Mouse (Mus musculus): ENCODE measurements around the gene Glcci1. TPM values are rescaled to one million over a fixed set of nuclear protein-coding genes. Genes with fewer than 3 reads are reported as not detected.

Gene Glcci1
- polyA plus RNA-seq, 1 experiment = 5.6 TPM

GRCm38 (mm10) chr6:8545780-8546179 lies 36.4 kb downstream of the Glcci1 start:
- DNase-seq (ENCODE audit: low read depth) = no peak

- no peak for DNase-seq (ENCODE audit: low read depth)
Observed at GRCm38 (mm10) chr6:8551155-8551554, 41.8 kb downstream of the Glcci1 start.

DNA sequence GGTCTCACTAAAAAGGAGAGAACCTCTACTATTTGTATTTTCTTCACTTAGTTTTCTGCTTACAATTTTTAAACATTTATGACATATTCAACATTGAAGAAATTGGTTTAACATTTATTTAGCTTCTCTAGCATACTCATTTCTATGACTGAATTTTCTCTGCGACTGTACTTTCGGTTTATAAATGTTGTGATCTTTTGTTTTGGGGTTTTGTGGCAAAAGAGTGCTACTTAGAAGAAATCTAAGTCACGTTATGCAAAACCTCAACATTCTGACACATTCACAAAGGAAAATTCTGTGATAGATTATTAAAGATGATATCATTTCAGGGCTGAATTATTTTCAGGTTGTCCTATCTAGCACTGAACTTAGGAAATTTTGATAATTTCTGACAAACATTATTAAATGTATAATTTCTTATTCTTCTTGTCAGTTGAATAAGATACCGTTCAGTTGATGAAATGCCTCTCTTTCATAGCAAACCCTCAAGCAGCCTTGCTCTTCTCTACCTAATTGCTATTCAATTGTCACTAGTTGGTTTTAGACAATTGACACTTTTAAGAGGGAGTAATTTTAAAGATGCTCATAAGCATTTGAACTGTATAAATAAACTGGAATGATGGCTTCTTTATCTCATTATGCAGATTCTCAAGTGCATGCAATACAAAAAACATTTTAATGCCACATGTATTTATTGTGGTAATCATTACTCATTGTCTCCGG lies 47.6 kb downstream of the Glcci1 start:
- no peak for DNase-seq (ENCODE audit: low read depth)

- no peak for DNase-seq (ENCODE audit: low read depth)
Observed at GRCm38 (mm10) chr6:8560682-8561081, 51.3 kb downstream of the Glcci1 start.

DNA sequence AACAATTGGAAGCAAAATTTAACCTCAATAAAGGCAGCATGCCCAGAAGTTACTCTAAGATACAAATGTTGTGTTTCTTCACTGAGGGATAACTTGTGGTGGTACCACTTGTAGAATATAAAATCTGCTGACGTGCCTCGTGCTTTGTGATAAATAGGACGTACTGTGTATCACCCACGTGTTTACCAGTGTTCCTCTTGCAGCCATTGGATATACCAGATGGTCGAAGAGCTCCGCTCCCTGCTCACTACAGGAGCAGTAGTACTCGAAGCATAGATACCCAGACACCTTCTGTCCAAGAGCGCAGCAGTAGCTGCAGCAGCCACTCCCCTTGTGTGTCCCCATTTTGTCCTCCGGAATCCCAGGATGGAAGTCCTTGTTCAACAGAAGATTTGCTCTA lies 73.0 kb downstream of the Glcci1 start:
- no peak for DNase-seq (ENCODE audit: low read depth)

GRCm38 (mm10) chr6:8583892-8584291 lies 74.5 kb downstream of the Glcci1 start:
- no peak for DNase-seq (ENCODE audit: low read depth)

- no peak for DNase-seq (ENCODE audit: low read depth)
Observed at GRCm38 (mm10) chr6:8591665-8592064, 82.3 kb downstream of the Glcci1 start.

DNA sequence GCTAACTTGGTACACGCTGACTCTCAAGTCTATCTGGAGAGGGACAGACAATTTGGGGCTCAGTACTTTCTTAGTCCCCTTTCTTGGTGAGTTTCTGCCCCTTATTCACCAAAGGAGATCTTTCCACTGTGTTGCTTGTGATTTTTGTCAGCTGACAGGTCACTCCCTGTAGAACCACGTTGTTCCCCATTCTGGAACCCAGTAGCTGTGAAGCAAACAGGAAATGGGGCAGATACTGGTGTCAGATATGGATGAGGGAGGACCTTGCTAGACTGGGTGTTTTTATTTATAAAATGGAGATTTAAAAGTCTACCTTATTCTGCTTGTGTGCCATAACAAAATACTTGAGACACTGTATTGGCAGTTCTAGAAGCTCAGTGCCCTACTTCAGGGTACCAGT lies 108.0 kb downstream of the Glcci1 start:
- DNase-seq (ENCODE audit: low read depth) = no peak

DNA sequence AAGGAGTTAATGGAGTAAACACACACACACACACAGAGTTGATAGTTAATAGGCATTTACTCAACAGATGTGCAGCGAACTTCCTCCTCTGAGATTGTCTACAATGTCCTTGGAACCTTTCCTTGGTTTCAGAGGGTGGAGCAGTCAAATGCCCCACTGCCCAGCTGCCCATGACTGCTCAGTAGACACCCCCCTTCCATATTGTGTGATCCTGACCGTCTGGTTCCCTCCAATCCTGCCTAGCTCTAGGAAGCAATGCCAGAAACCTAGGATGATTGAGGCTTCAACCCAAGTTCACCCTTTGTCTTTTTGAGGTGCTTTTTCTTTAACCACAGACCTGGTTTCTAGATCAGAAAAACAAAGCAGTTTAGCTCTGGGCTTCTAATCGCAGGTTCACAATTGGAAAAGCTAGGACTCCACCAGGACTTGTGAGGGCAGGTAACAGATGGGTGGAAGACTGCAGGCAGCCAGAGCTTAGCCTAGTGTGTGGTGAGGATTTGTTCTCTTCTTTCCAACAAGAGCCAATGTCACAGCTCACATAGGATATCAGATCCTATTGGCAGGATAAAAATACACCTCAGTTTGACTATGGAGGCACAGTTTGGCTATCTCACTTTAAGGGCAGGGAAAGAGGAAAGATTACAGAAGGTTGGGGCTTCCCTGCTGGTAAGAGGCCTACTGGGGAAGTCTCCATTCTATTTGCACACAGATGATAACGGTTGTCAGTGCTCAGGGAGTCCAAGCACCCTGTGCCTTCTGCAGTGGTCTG lies 110.4 kb downstream of the Glcci1 start:
- DNase-seq (ENCODE audit: low read depth) = no peak

DNA sequence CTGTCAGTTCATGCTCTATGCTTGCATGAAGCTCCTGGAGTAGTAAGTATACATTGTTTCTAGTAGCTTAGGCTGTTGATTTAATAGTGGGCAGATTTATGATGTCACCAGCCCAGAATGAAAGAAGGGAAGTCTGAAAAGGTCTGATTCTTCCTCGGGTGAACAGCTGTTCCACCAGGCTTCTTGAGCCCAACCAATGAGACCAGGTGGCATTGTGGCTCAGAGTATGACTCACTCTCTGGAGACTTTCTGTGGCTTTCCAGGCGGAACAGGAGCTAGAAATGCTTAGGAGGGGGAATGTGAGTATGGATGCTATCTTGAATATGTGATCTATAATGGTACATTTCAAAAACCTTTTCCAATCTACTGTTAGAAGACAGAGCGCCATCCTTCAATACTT lies 113.6 kb downstream of the Glcci1 start:
- no peak for DNase-seq (ENCODE audit: low read depth)

DNA sequence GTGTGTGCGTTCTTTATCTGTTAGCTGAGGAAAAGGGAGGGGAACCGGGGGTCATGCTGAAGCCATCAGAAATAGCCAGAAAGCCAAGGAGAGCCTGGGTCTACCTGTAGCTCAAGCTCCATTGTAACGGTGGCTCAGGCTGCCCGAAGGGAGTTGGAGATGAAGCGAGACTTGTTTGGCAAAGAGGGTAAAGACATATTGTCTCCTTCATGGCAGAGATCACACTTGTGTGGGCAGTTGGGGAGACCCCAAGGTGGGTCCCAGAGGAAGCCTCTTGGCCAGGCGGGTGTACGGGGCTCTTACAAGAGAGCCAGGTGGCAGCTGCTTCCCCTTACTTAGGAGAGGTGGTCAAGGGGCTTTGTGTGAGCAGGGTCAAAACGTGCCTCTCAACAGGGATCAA lies 118.8 kb downstream of the Glcci1 start:
- DNase-seq (ENCODE audit: low read depth) = no peak

DNA sequence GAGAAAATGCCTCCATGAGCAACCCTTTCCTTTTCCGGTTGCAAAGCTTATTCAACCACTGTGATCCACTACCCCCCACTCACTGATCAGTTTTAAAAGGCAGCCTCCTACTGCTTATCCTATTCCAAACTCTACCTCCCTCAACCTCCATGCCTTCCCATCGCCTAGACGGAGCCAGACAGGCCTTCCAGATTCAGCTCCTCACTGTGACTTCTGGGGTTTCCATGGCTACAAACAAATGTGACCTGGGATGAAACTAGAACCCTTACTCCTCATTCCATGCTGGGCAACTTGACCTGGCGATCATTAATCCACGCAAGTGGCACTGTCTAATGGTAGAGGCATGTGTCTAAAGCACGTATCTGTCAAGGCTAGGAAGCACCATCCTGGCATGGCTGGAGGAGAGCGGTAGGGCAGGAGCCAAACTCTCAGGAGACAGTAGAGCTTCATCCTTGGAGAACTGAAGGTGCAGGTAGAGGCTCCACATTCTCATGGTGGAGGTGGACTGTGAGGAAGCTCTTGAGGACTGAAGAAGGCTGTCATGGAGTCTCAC lies 119.4 kb downstream of the Glcci1 start:
- no peak for DNase-seq (ENCODE audit: low read depth)

- DNase-seq (ENCODE audit: low read depth) = no peak
Observed at GRCm38 (mm10) chr6:8630531-8630930, 121.1 kb downstream of the Glcci1 start.

DNA sequence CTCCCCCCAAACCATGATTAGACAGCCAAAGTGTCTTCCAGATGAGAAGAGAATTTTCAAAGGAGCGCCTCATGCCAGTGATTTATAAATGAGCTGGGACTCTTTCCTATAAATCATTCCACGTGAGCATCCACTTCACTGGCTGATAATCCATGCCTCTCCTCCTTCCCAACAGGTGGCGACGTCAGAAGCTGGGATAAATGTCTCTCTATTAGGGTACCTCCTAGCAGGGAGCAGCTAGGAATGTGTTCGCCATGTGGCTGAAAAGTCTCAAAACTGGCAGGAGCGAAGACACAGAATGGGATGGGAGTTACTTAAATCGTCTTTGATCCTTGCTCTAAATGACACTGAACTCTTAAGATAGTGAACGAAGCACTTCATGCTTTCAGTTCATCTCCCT lies 122.0 kb downstream of the Glcci1 start:
- DNase-seq (ENCODE audit: low read depth) = no peak

DNA sequence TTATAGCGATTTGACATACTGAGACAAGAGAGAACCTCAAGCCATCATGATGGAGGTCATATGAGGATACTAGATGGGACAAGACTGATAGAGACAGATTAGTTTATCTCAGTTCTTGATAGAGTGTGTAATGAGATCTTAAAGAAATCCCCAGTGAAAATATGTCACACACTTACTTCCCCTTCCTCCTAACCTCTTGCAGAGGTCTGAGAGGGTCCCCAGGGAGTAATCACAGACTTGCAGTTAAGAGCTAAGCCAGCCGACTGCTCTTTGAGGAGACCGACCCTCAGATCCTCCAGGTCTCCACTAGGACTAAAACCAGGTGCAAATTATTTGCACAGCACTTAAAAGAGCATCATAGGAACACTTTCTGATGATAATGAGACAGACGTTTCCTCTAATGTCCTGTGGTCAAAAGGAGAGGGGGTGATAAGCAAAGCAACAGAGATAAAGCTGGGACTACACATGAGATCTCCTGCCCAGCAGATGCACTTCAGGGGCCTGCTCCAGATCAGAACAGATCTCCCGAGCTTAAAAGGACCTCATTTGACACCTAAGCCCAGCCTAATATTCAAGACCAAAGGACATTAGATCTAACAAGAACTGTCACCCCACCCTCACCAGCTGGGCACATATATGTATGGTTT lies 122.7 kb downstream of the Glcci1 start:
- no peak for DNase-seq (ENCODE audit: low read depth)

DNA sequence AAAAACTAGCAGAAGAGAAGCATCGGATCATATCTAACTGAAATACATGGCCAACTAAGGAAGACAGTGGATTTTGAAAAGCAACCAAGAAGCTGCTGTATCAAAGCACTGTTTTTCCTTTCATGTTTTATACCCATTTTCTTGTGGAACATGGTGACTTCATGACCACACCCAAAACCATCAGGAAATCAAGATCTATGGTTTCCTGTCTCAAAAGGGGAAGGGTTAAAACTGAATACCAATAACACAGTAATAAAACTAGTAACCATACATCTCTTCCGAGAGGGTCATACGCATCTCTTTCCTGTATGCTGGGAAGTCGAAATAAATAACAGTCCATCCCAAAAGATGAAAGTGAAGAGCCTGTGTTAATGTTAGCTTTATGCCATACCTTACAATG lies 123.3 kb downstream of the Glcci1 start:
- DNase-seq (ENCODE audit: low read depth) = no peak

DNA sequence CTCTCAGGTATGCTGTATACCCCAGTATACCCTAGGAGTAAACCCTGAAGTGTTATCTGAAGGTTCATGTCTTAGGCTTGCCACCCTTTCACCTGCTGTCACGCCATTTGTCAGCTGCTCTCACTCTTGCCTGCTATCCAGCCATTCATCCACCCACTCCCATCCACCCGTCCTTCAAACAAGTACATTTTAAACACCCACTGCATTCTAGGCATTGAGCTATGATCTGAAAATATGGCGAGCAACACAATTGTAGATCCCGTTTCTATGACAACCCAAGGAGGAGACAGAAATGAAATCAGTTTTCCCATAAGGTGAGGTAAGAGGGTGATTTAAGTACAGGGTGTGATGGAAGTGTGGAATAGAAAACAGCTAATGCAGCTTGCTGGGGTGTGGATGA lies 128.7 kb downstream of the Glcci1 start:
- DNase-seq (ENCODE audit: low read depth) = no peak

- DNase-seq (ENCODE audit: low read depth) = no peak
Observed at GRCm38 (mm10) chr6:8638899-8639298, 129.5 kb downstream of the Glcci1 start.

- no peak for DNase-seq (ENCODE audit: low read depth)
Observed at GRCm38 (mm10) chr6:8639526-8639925, 130.1 kb downstream of the Glcci1 start.

DNA sequence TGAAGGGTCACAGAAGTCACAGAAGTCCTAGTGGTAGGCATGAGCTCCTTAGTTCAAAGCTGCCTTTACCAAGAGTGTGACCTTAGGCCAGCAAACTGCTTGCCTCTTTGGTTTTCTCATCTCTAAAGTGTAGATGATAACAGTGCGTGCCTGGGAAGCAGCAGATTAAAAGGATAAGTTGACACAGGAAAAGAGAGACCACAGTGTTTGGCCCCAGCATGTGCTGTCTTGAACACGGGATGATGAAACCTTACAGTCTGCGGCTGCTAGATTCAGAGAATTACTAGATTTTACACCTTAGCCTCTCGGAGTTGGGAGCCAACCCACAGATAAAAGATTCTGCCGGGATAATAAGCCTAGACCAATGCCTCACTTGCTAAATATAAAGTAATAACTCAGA lies 131.5 kb downstream of the Glcci1 start:
- DNase-seq (ENCODE audit: low read depth) = no peak

GRCm38 (mm10) chr6:8644703-8645102 lies 135.3 kb downstream of the Glcci1 start:
- DNase-seq (ENCODE audit: low read depth) = no peak

GRCm38 (mm10) chr6:8645708-8646107 lies 136.3 kb downstream of the Glcci1 start:
- DNase-seq (ENCODE audit: low read depth) = no peak
